Mouse (Mus musculus): ENCODE measurements around the gene Rae1. TPM values are rescaled to one million over a fixed set of nuclear protein-coding genes. Genes with fewer than 3 reads are reported as not detected.

Rae1 gene
- polyA plus RNA-seq, 1 experiment from 2014 or later = 118 TPM

DNA sequence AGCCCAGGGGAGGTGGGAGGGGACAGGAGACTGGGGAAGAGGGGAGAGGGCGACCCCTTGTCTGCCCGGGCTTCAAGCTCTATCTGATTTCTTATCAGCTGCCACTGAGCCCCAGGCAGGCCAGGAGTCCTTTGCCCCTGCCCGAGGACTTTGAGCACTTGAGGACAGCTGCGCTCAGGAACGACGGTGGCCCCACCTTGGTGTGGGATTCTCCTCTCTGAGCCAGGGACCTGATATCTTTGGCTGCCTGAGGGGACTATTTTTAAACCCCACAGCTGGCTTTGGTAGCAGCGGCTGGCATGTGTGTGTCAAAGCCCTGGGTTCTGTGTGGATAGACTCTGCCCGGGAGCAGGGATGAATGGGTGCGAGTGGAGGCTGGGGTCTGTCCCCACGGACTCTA is 57.7 kb downstream of the Rae1 start:
- Histone ChIP-seq H3K9me3 (ENCODE audit: control insufficient read depth, low read length) (no peaks in the 10 kb centered on the region), H3K4me2 (ENCODE audit: low read depth, low read length) (no peak overlapping the region), H3K36me3 (ENCODE audit: control insufficient read depth, insufficient read depth, low read length) (no peaks in the 10 kb centered on the region), H3K27ac (ENCODE audit: low read depth, low read length) (no peak overlapping the region), H3K4me1 (ENCODE audit: control insufficient read depth, insufficient read depth, low read length) (no peaks in the 10 kb centered on the region), H3K27me3 (ENCODE audit: control insufficient read depth, insufficient read depth, low read length) (no peaks in the 10 kb centered on the region), H3K4me3 (ENCODE audit: low read depth, low read length) (no peak overlapping the region), H3K9ac (replicated peaks; ENCODE audit: low read depth, low read length) (no peak overlapping the region)
- WGBS = 65% methylated on average over 10 of the region's 10 CpGs
- no peak for ATAC-seq (ENCODE audit: low read depth)

GRCm38 (mm10) chr2:173058263-173058662 is 58.3 kb downstream of the Rae1 start:
- H3K4me1 ChIP-seq (ENCODE audit: control insufficient read depth, insufficient read depth, low read length) = no peaks in the 10 kb centered on the region
- no peak for ATAC-seq (ENCODE audit: low read depth)
- H3K27me3 ChIP-seq (ENCODE audit: control insufficient read depth, insufficient read depth, low read length) = no peaks in the 10 kb centered on the region
- H3K36me3 ChIP-seq (ENCODE audit: control insufficient read depth, insufficient read depth, low read length) = no peaks in the 10 kb centered on the region
- 50% methylated on average over 11 of the region's 11 CpGs for WGBS
- H3K4me3 ChIP-seq (ENCODE audit: low read depth, low read length) = no peak overlapping the region
- no peak overlapping the region for H3K27ac ChIP-seq (ENCODE audit: low read depth, low read length)
- no peak overlapping the region for H3K4me2 ChIP-seq (ENCODE audit: low read depth, low read length)
- no peak overlapping the region for H3K9ac ChIP-seq (replicated peaks; ENCODE audit: low read depth, low read length)
- H3K9me3 ChIP-seq (ENCODE audit: control insufficient read depth, low read length) = no peaks in the 10 kb centered on the region

GRCm38 (mm10) chr2:173060450-173060849 is 60.5 kb downstream of the Rae1 start:
- Histone ChIP-seq H3K4me3 (ENCODE audit: low read depth, low read length) (no peak overlapping the region), H3K27me3 (ENCODE audit: control insufficient read depth, insufficient read depth, low read length) (no peaks in the 10 kb centered on the region), H3K9me3 (ENCODE audit: control insufficient read depth, low read length) (no peaks in the 10 kb centered on the region), H3K4me1 (ENCODE audit: control insufficient read depth, insufficient read depth, low read length) (no peaks in the 10 kb centered on the region), H3K4me2 (ENCODE audit: low read depth, low read length) (no peak overlapping the region), H3K36me3 (ENCODE audit: control insufficient read depth, insufficient read depth, low read length) (no peaks in the 10 kb centered on the region), H3K27ac (ENCODE audit: low read depth, low read length) (no peak overlapping the region), H3K9ac (replicated peaks; ENCODE audit: low read depth, low read length) (no peak overlapping the region)
- no peak for ATAC-seq (ENCODE audit: low read depth)
- WGBS = 90% methylated on average over 9 of the region's 9 CpGs

- Histone ChIP-seq H3K9ac (replicated peaks; ENCODE audit: low read depth, low read length) (no peak overlapping the region), H3K27me3 (ENCODE audit: control insufficient read depth, insufficient read depth, low read length) (no peaks in the 10 kb centered on the region), H3K9me3 (ENCODE audit: control insufficient read depth, low read length) (no peaks in the 10 kb centered on the region), H3K27ac (ENCODE audit: low read depth, low read length) (no peak overlapping the region), H3K4me1 (ENCODE audit: control insufficient read depth, insufficient read depth, low read length) (no peaks in the 10 kb centered on the region), H3K4me3 (ENCODE audit: low read depth, low read length) (no peak overlapping the region), H3K36me3 (ENCODE audit: control insufficient read depth, insufficient read depth, low read length) (no peaks in the 10 kb centered on the region), H3K4me2 (ENCODE audit: low read depth, low read length) (no peak overlapping the region)
- 79% methylated on average over 15 of the region's 15 CpGs for WGBS
- no peak for ATAC-seq (ENCODE audit: low read depth)
Measured at GRCm38 (mm10) chr2:173061443-173062351, 61.8 kb downstream of the Rae1 start.

- H3K4me1 ChIP-seq (ENCODE audit: control insufficient read depth, insufficient read depth, low read length) = no peaks in the 10 kb centered on the region
- no peak for ATAC-seq (ENCODE audit: low read depth)
- WGBS = 56% methylated on average over 1 of the region's 1 CpGs
- no peak overlapping the region for H3K27ac ChIP-seq (ENCODE audit: low read depth, low read length)
- H3K4me2 ChIP-seq (ENCODE audit: low read depth, low read length) = no peak overlapping the region
- H3K9me3 ChIP-seq (ENCODE audit: control insufficient read depth, low read length) = no peaks in the 10 kb centered on the region
- H3K36me3 ChIP-seq (ENCODE audit: control insufficient read depth, insufficient read depth, low read length) = no peaks in the 10 kb centered on the region
- no peaks in the 10 kb centered on the region for H3K27me3 ChIP-seq (ENCODE audit: control insufficient read depth, insufficient read depth, low read length)
- H3K4me3 ChIP-seq (ENCODE audit: low read depth, low read length) = no peak overlapping the region
- no peak overlapping the region for H3K9ac ChIP-seq (replicated peaks; ENCODE audit: low read depth, low read length)
Measured at GRCm38 (mm10) chr2:173063219-173063618, 63.3 kb downstream of the Rae1 start.

GRCm38 (mm10) chr2:173064864-173065263 is 64.9 kb downstream of the Rae1 start:
- 84% methylated on average over 2 of the region's 2 CpGs for WGBS
- ATAC-seq (ENCODE audit: low read depth) = no peak
- Histone ChIP-seq H3K27me3 (ENCODE audit: control insufficient read depth, insufficient read depth, low read length) (no peaks in the 10 kb centered on the region), H3K4me3 (ENCODE audit: low read depth, low read length) (no peak overlapping the region), H3K9ac (replicated peaks; ENCODE audit: low read depth, low read length) (no peak overlapping the region), H3K4me2 (ENCODE audit: low read depth, low read length) (no peak overlapping the region), H3K4me1 (ENCODE audit: control insufficient read depth, insufficient read depth, low read length) (no peaks in the 10 kb centered on the region), H3K27ac (ENCODE audit: low read depth, low read length) (no peak overlapping the region), H3K36me3 (ENCODE audit: control insufficient read depth, insufficient read depth, low read length) (no peaks in the 10 kb centered on the region), H3K9me3 (ENCODE audit: control insufficient read depth, low read length) (no peaks in the 10 kb centered on the region)

Other genes with a start within 250 kb of the Rae1 start
- gene Bmp7, start 59.8 kb upstream of the Rae1 start, polyA plus RNA-seq (2014; fragmentation: Nextera tagmentation; extraction: Ambion mirVana) = 5.8 and 19.1 TPM in 2 replicates
- gene Spo11, start 22.4 kb upstream of the Rae1 start, polyA plus RNA-seq (2014; fragmentation: Nextera tagmentation; extraction: Ambion mirVana) = 0.09 and 0.45 TPM in 2 replicates
- gene Rbm38, start 20.4 kb downstream of the Rae1 start, polyA plus RNA-seq (2014; fragmentation: Nextera tagmentation; extraction: Ambion mirVana) = 11.9 and 13.3 TPM in 2 replicates
- gene Ctcfl, start 119.4 kb downstream of the Rae1 start, polyA plus RNA-seq (2014; fragmentation: Nextera tagmentation; extraction: Ambion mirVana) = 0.08 TPM in 1 of 2 replicates, not detected in the other
- 0.07 and 0.13 TPM in 2 replicates for gene Pck1, start 152.9 kb downstream of the Rae1 start, polyA plus RNA-seq (2014; fragmentation: Nextera tagmentation; extraction: Ambion mirVana)
- 0.12 TPM in 1 of 2 replicates, not detected in the other for gene Zbp1, start 218.8 kb downstream of the Rae1 start, polyA plus RNA-seq (2014; fragmentation: Nextera tagmentation; extraction: Ambion mirVana)

All from neural tube, embryonic 14.5 days (tissue).